Mouse (Mus musculus) CD4-positive naive resting alpha-beta T cell, adult 57 days (primary cell): Measurements from ENCODE around the gene Umps. TPM values are rescaled to one million over a fixed set of nuclear protein-coding genes. Genes with fewer than 3 reads are reported as not detected.

Experiments
- total RNA-seq: library from RNA; stranded (reverse); gene quantifications from one replicate; pipeline ENCODE4 v1.2.4, GENCODE M21; 2023

Gene Umps
- total RNA-seq, result 25.0 TPM

GRCm38 (mm10) chr16:33966538-33967282, at the start of gene Umps:
Umps (minus strand) TSS chr16:33967038.

Other genes starting within 250 kb of the Umps start
- gene Muc13, start 173.0 kb downstream of the Umps start, total RNA-seq, result 0.50 TPM
- gene Itgb5, start 137.4 kb downstream of the Umps start, total RNA-seq, result 1.3 TPM